Mouse (Mus musculus) lung, postnatal 0 days (tissue): ENCODE measurements at regions not wholly inside any gene's neighbourhood (a gene's known extent, or its start where the extent isn't known, plus 50 kb on each side); places are given as distances from the start of the nearest gene placed in this dataset.
A peak's percentile ranks its signal among the peaks of the same experiment; 100 is the strongest.

Experiments
- CTCF ChIP-seq: IDR thresholded peaks from 2 replicates; pipeline ENCODE4 v1.5.1; 2016; ENCODE audit warnings: antibody characterized with exemption, mild to moderate bottlenecking
- EP300 ChIP-seq: IDR thresholded peaks from 2 replicates; pipeline ENCODE4 v1.6.1; 2016; ENCODE audit warnings: antibody characterized with exemption, mild to moderate bottlenecking, control low read depth

DNA sequence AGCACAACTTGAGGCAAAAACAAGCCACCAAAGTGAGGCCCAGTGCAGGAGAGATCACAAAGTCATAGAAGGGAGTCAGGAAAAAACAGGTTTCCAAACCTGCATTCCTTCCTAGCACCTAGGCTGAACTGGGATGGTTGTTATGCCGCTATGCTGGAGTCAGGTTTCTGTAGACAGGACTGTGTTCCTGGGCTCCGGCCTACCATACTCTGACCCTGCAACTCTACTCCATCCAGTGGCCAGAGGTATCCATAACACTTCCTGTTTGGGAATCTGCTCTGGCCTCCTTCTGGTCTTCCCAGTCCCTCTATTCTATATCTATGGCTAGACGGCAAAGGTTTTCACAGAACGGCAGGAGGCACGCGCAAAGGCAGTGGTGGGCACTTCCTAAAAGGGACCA is 98.3 kb upstream of the Med14 start:
- TF ChIP-seq CTCF (peak; percentile 64), EP300 (no peak)
